Mouse (Mus musculus) E14TG2a.4 (cell line): ENCODE data around the gene Phactr2.

ENCODE experiments used
- H3K27me3 ChIP-seq: 2 replicates; pipeline ENCODE4 v1.6.1; 2014; ENCODE audit warnings: low read length, control low read depth; ENCODE audit not compliant: insufficient read depth
- H3K36me3 ChIP-seq: 2 replicates; pipeline ENCODE4 v1.6.1; 2014; ENCODE audit warnings: low read length, control low read depth; ENCODE audit not compliant: insufficient read depth
- H3K4me1 ChIP-seq: replicated peaks from 2 replicates; pipeline ENCODE4 v1.6.1; 2014; ENCODE audit warnings: low read depth, low read length, control low read depth
- H3K4me3 ChIP-seq: replicated peaks from 2 replicates; pipeline ENCODE4 v1.5.1; 2014; ENCODE audit warnings: mild to moderate bottlenecking, low read length
- H3K9me3 ChIP-seq: 2 replicates; pipeline ENCODE4 v1.6.1; 2014; ENCODE audit warnings: low read length, control low read depth
- CTCF ChIP-seq: conservative IDR thresholded peaks from 2 replicates; pipeline ENCODE4 v1.5.1; 2014; ENCODE audit warnings: low read length
- NANOG ChIP-seq: IDR thresholded peaks from 2 replicates; pipeline ENCODE4 v1.6.1; 2014; ENCODE audit warnings: borderline replicate concordance, low read length, mixed read lengths
- POU5F1 ChIP-seq: IDR thresholded peaks from 2 replicates; pipeline ENCODE4 v1.6.1; 2014; ENCODE audit warnings: low read length, borderline replicate concordance

Phactr2 gene

DNA sequence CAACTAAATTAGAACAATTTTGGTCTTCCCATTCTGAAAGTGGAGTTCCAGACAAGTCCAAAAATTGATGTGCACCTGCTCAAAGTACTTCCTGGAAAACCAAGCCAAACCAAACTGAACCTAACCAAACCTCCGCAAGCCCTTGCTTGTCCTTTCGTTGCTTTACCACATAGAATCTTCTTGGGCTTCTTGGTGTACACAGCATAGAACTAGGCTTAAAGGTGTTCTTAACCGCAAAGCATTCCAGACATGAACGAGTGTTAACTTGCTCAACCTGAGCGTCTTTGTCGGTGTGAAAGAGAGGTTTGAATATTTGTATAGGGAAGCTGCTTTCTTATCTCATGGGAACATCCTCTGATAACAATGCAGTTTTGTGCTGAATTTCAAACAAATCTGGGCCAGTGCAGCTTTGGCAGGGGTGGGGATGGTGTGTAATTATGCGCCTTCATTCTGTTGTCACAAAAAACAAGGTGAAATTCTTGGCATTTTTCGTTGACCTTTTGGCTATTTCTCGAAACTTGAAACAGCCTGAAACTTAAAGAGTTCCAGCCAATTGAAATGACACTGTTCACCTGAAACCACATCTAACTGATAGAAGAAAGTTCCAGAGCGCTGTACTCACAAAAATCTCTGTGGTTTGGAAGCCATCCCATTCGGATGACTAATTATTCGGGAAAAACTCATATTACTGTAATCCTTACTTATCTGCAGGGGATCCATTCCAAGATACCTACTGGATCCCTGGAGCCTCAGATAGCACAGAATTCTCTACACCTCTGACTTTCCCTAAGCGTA lies 104.4 kb downstream of the Phactr2 start:
- H3K4me1 ChIP-seq: no peaks in the 10 kb centered on the region
- TF ChIP-seq NANOG (no peak), CTCF (no peak), POU5F1 (no peak)
- no peaks in the 10 kb centered on the region for H3K36me3 ChIP-seq
- H3K9me3 ChIP-seq: no peaks in the 10 kb centered on the region
- H3K27me3 ChIP-seq: no peaks in the 10 kb centered on the region
- no peak overlapping the region for H3K4me3 ChIP-seq

DNA sequence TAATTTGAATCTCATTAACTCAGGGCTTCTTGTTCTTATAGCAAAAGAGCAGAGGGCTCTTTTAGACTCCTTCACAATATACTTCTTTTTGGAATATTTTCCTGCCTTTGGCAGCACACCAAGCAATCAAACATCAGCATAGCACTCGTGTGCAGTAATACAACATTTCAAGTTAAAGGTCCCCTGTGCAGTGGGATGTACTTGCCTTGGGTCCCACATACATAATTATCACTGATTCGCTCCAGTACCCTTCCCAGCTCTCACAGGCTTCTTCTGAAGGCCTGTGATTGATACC lies 110.0 kb downstream of the Phactr2 start:
- Histone ChIP-seq H3K4me1 (no peaks in the 10 kb centered on the region), H3K9me3 (no peaks in the 10 kb centered on the region), H3K27me3 (no peaks in the 10 kb centered on the region), H3K36me3 (no peaks in the 10 kb centered on the region), H3K4me3 (no peak overlapping the region)
- TF ChIP-seq CTCF: no peak
- TF ChIP-seq NANOG: no peak
- TF ChIP-seq POU5F1: no peak

DNA sequence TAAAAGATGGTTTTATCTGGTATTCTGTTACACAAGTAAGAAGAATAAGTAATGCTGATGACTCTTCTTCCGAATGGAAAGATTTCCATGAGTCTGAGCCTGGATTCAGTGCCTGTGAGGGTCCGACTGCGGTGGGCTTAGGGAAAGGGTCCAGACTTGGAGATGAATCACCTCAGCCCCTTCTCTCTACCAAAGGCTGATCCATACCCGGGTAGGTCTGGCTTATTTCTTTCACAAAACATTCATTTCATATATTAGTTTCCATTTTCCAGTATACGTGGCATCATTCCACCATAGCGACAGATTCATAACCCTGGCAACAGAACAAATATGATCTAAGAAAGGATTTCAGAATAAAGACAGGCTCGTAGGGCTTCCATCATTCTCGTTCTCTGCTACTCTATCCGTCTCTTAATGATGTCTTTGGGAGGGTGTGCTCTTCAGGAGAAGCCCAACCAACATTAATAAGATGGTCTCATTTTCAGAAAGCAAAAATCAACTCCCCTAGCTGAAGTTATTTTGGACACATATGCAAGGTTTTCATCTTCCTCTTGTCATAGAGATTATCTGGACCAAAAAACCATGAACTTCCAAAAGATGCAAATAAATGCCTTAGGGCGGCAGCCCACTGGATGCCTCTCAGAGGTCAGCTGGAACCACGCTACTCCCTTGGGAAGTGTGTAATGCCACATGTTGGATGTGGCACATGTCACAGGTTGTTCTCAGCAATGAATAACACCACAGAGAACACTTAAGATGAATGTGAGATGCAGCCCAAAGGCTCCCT lies 110.5 kb downstream of the Phactr2 start:
- H3K9me3 ChIP-seq: no peaks in the 10 kb centered on the region
- no peaks in the 10 kb centered on the region for H3K4me1 ChIP-seq
- no peaks in the 10 kb centered on the region for H3K27me3 ChIP-seq
- no peaks in the 10 kb centered on the region for H3K36me3 ChIP-seq
- TF ChIP-seq NANOG (no peak), POU5F1 (no peak), CTCF (no peak)
- H3K4me3 ChIP-seq: no peak overlapping the region

DNA sequence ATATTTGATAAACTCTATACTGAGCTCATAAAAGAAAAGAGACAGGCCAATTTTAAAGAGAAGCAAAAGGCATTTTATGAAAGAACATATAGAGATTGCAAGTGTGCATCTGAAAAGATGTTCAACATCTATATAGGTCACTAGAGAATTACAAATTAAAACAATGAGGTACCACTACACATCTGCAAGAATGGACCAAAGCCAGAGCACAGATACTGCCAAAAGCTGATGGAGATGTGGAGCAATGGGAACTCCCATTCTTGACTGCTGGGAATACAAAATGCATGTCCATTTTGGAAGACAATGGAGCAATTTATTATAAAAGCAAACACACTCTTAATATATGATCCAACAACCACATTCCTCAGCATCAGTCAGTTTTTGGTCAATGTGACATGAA lies 113.3 kb downstream of the Phactr2 start:
- no peaks in the 10 kb centered on the region for H3K27me3 ChIP-seq
- H3K36me3 ChIP-seq: no peaks in the 10 kb centered on the region
- no peak for TF ChIP-seq NANOG
- no peak for TF ChIP-seq CTCF
- no peak for TF ChIP-seq POU5F1
- H3K4me1 ChIP-seq: no peaks in the 10 kb centered on the region
- H3K9me3 ChIP-seq: no peaks in the 10 kb centered on the region
- H3K4me3 ChIP-seq: no peak overlapping the region

DNA sequence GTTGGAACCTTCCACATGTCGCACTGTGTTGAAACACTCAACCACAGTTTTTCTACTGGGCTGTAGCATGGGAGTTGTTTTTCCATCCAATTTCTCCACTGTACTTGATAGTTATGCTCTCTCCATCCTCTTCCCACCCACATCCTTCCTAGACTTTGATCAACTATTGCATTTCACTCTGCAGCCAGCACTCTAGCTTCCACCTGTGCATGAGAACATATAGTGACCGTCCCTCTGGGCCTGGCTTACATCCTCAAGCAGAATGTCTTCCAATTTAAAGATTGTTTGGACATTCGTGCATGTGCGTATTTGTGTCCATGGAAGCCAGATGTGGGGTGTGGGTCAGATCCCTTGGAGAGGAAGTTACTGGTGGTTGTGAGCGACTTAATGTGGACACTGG lies 114.4 kb downstream of the Phactr2 start:
- H3K9me3 ChIP-seq: no peaks in the 10 kb centered on the region
- H3K27me3 ChIP-seq: no peaks in the 10 kb centered on the region
- H3K4me3 ChIP-seq: no peak overlapping the region
- no peaks in the 10 kb centered on the region for H3K36me3 ChIP-seq
- no peak for TF ChIP-seq NANOG
- no peak for TF ChIP-seq CTCF
- TF ChIP-seq POU5F1: no peak
- H3K4me1 ChIP-seq: no peaks in the 10 kb centered on the region

DNA sequence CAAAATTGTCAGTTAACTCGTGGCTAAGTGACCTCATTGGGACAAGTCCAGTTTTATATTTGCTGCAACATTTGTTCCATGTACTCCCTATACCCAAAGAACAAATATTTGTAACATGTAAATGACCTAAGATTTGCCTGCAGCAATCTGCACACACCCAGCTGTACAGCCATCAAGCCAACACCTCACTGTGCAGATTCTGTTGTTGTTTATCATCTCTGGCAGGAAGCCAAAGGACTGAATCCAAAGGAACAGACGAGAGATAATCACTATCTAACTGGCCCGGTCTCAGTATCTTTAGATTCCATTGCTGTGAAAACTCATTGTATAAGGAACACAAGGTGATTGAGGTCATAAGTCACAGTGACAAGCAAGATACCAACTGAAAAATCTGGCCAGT lies 115.5 kb downstream of the Phactr2 start:
- TF ChIP-seq NANOG (no peak), POU5F1 (no peak), CTCF (no peak)
- Histone ChIP-seq H3K9me3 (no peaks in the 10 kb centered on the region), H3K36me3 (no peaks in the 10 kb centered on the region), H3K4me3 (no peak overlapping the region), H3K4me1 (no peaks in the 10 kb centered on the region), H3K27me3 (no peaks in the 10 kb centered on the region)

DNA sequence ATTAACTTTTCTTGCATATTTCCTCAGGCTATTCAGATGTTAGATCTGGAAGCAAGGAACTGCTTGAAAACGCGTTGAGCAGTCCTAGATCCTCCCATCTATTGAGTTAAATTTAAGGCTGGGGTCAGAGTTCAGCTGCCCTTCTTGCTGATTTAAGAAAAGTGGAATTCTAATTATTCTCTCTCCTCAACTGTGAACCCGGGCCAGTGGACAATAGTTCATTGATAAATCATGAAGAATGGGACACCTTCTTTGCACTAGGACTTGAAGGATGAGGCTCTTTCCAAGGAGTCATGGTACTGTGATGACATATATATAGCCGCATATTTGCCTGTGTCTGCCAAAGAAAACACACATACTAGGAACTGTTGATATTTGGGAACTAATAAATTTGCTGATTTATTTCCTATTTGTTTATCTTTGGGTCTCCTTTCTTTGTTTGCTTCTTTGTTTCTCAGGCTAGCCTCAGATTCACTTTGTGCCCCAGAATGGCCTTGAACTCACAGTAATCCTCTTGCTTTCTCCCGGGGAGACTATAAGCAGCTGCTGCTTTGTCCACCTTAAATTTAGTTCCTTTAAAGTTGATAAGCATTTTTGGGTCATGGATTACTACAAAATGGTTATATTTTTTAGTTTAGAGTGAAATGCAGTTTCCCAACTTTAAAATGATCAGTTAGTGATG lies 127.5 kb downstream of the Phactr2 start:
- TF ChIP-seq CTCF: no peak
- no peak for TF ChIP-seq NANOG
- no peak for TF ChIP-seq POU5F1
- H3K9me3 ChIP-seq: no peaks in the 10 kb centered on the region
- H3K36me3 ChIP-seq: no peaks in the 10 kb centered on the region
- no peaks in the 10 kb centered on the region for H3K27me3 ChIP-seq
- H3K4me1 ChIP-seq: no peaks in the 10 kb centered on the region
- no peak overlapping the region for H3K4me3 ChIP-seq

DNA sequence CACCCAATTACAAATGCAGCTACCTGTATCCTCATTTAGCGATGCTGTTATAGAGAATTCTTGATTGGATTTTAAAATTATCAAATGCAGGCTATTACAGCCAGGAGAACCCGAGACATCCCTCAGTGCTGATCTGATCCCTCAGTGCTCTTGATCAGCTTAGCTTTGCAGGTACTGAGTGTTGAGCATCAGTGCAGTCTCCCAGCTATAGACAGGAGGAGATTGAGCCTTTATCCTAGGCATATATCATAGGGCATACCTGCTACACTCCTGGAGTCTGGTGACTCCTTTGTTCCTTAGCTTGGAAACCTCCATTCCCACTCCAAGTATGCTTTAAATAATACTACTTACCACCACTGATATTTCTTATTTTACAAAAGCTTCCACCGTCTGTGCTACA lies 133.6 kb downstream of the Phactr2 start:
- Histone ChIP-seq H3K4me3 (no peak overlapping the region), H3K27me3 (no peaks in the 10 kb centered on the region), H3K36me3 (no peaks in the 10 kb centered on the region), H3K9me3 (no peaks in the 10 kb centered on the region), H3K4me1 (no peaks in the 10 kb centered on the region)
- TF ChIP-seq CTCF (no peak), NANOG (no peak), POU5F1 (no peak)
